Mouse (Mus musculus) megakaryocyte, embryonic 14.5 days (primary cell): ENCODE data around the gene Il1r2. TPM values are rescaled to one million over a fixed set of nuclear protein-coding genes. Genes with fewer than 3 reads are reported as not detected.
A peak's percentile ranks its signal among the peaks of the same experiment; 100 is the strongest.

ENCODE experiments used
- H3K27me3 ChIP-seq: replicated peaks from 2 replicates; pipeline ENCODE3; 2012; ENCODE audit warnings: inconsistent platforms
- H3K36me3 ChIP-seq: replicated peaks from 2 replicates; pipeline ENCODE3; 2012; ENCODE audit warnings: low read length, inconsistent platforms, mixed read lengths
- H3K4me1 ChIP-seq: 2 replicates; pipeline ENCODE4 v1.6.1; 2012; ENCODE audit warnings: inconsistent platforms
- H3K4me3 ChIP-seq: replicated peaks from 2 replicates; pipeline ENCODE3; 2012; ENCODE audit warnings: moderate library complexity, mild to moderate bottlenecking, inconsistent platforms
- H3K9me3 ChIP-seq: 2 replicates; pipeline ENCODE4 v1.6.1; 2012; ENCODE audit warnings: inconsistent platforms
- FLI1 ChIP-seq: IDR thresholded peaks from 2 replicates; pipeline ENCODE4 v1.6.1; 2012; ENCODE audit warnings: low read length, inconsistent platforms, mixed read lengths
- GATA1 ChIP-seq: IDR thresholded peaks from 3 replicates; pipeline ENCODE4 v1.6.1; 2012; ENCODE audit warnings: mixed read lengths, low read length, inconsistent platforms, borderline replicate concordance
- polyA plus RNA-seq: library from polyadenylated mRNA; stranded (reverse); fragments of >175 nt; gene quantifications from 2 replicates; pipeline ENCODE4 v1.2.3, GENCODE M21; 2012; ENCODE audit warnings: low replicate concordance; ENCODE audit not compliant: insufficient read depth

Gene Il1r2
- polyA plus RNA-seq, 1 experiment = not detected

DNA sequence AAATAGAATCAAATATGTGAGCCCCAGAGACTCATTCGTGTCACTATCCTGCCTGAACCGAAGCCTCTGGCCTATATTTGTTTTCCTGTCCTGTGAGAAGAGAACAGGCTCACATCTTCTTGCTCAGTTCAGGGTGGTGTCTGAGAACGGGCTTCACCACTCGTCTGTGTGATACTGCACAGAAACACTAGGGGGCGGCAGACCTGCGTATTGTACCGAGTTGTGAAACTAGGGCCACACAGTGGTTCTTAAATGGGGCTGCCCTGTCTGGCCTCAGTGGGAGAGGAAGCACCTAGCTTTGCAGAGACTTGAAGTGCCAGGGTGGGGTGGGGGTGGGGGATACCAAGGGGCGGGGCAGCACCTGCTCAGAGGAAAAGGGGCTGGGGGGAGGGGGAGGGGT, 42.5 kb downstream of the Il1r2 start:
- Histone ChIP-seq H3K27me3 (peaks cover 2% of the 10 kb centered on the region), H3K9me3 (no peaks in the 10 kb centered on the region), H3K4me3 (peak overlapping the region; percentile 56), H3K4me1 (peaks cover 5% of the 10 kb centered on the region), H3K36me3 (no peaks in the 10 kb centered on the region)
- no peak for TF ChIP-seq FLI1
- TF ChIP-seq GATA1 = no peak

DNA sequence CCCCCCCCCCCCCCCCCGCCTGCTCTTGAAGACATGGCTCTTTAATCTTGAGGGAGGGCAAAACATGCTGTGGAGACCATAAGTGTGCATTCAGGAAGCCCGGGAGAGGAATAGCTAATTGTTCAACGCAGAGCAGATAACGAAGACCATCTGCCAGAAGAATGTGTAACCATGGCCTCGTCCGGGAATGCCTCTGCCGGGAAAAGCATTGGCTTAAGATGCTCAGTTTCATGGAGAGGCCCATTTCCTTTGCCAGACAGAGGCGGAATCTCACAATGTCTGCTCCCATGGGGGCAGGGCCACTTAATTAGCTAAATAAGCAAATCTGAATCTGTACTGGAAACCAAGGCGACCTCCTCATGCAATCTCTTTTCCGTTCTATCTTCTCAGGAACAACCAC, 43.7 kb downstream of the Il1r2 start:
- H3K27me3 ChIP-seq = peaks cover 4% of the 10 kb centered on the region
- TF ChIP-seq GATA1 (no peak), FLI1 (no peak)
- peaks cover 5% of the 10 kb centered on the region for H3K4me1 ChIP-seq
- H3K4me3 ChIP-seq = no peak overlapping the region
- H3K36me3 ChIP-seq = no peaks in the 10 kb centered on the region
- no peaks in the 10 kb centered on the region for H3K9me3 ChIP-seq

DNA sequence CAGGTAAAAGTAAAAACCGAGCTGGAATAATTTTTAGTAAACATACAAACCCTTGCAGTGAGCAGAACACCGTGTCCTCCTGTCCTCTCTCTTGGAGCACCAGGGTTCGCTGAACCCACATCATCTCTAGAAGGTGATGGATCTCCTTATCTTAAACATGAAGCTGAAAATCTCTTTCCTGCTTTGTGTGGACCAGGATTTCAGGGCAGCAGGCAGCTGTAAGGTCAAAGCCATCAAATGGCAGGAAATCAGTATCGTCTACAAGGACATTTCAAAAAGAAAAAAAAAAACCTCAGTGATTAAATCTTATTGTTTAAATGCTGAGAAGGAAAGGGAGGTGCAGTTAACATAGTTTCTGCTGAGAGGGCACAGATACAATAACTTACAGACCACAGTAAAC, 50.4 kb downstream of the Il1r2 start:
- Histone ChIP-seq H3K27me3 (peaks cover 2% of the 10 kb centered on the region), H3K4me3 (no peak overlapping the region), H3K9me3 (no peaks in the 10 kb centered on the region), H3K36me3 (no peaks in the 10 kb centered on the region), H3K4me1 (no peaks in the 10 kb centered on the region)
- TF ChIP-seq FLI1 = no peak
- TF ChIP-seq GATA1 = no peak

DNA sequence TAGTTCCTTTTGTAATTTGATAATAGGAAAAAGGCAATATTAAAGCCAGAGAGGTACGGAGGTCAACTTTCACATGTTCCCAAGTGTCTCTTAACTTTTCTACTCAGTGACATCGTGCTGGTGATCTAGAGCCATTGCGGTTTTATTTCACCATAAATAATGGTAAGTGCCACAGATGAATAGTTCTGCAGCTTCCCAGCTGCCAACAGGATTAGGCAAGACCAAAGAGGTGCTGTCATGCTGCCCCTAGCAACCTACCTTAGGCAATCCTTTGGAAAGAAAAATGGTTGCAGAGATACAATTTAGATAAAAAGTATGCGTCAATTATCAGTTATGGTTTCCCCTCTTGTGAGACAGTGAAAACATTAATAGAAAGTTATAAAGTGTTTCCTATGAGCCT, 54.6 kb downstream of the Il1r2 start:
- no peaks in the 10 kb centered on the region for H3K9me3 ChIP-seq

DNA sequence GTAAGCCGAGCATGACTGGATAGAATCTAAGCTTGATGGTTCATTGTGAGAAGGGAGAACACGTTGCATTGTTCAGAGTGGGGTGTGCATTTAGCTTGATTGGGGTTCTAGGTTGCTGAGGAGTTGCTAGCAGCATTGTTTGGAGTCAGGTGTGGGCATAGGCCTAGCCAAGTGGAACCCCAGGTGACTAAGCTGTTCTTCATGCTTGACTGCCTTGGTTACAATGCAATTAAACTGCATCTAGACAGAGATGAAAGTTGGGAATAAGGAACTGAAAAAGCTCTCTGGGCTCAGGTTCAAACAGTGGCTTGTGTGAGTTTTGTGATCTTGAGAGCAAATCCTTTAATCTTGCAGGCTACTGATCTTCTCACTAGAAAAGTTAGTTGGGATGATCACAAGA, 55.4 kb downstream of the Il1r2 start:
- H3K27me3 ChIP-seq = no peaks in the 10 kb centered on the region
- H3K4me1 ChIP-seq = no peaks in the 10 kb centered on the region
- TF ChIP-seq FLI1 (no peak), GATA1 (no peak)
- no peaks in the 10 kb centered on the region for H3K36me3 ChIP-seq
- H3K4me3 ChIP-seq = no peak overlapping the region
- no peaks in the 10 kb centered on the region for H3K9me3 ChIP-seq

More for the DNA sequence above, 54.6 kb downstream of the Il1r2 start:
- Histone ChIP-seq H3K4me1 (no peaks in the 10 kb centered on the region), H3K36me3 (no peaks in the 10 kb centered on the region), H3K4me3 (no peak overlapping the region), H3K27me3 (no peaks in the 10 kb centered on the region)
- no peak for TF ChIP-seq GATA1
- TF ChIP-seq FLI1 = no peak

DNA sequence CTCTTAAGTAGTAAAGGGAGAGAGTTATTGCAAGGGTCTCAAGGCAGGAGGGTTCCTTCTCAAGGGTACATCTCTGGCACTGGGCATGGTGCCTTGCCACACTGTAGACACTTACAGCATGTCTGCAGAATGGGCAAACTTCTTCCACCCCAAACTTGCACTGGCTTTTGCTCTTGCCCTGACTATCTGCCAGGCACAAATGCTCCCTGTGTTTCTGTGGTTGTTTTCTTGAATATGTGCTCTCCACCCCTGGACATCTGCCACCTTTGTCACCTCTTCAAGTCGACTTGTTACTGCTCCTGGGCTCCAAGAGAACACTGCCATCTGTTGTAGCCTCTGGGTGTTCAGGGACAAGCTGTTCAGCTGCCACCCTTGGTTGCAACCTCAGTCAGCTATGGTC, 57.8 kb downstream of the Il1r2 start:
- Histone ChIP-seq H3K4me1 (no peaks in the 10 kb centered on the region), H3K4me3 (no peak overlapping the region), H3K36me3 (no peaks in the 10 kb centered on the region), H3K27me3 (no peaks in the 10 kb centered on the region), H3K9me3 (no peaks in the 10 kb centered on the region)
- TF ChIP-seq GATA1 = no peak
- TF ChIP-seq FLI1 = no peak

DNA sequence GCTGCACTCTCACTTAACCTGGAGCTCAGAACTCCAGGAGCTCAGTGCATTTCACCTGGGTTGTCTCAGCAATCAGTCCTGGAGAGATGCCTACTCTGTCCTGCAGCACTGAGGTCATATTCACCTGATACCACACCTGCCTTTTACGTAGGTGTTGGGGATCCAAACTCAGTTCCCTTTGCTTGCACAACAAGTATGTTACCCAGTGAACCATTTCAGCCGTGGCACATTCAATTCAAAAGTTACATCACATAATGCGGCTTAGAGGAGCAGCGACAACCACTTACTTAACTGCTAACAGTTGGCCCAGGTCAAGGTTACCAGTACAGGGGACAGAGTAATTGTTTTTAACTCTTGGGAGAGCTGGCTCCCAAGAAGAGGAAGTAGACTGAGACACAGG, 58.8 kb downstream of the Il1r2 start:
- Histone ChIP-seq H3K4me3 (no peak overlapping the region), H3K4me1 (no peaks in the 10 kb centered on the region), H3K36me3 (no peaks in the 10 kb centered on the region), H3K27me3 (no peaks in the 10 kb centered on the region), H3K9me3 (no peaks in the 10 kb centered on the region)
- no peak for TF ChIP-seq GATA1
- no peak for TF ChIP-seq FLI1

DNA sequence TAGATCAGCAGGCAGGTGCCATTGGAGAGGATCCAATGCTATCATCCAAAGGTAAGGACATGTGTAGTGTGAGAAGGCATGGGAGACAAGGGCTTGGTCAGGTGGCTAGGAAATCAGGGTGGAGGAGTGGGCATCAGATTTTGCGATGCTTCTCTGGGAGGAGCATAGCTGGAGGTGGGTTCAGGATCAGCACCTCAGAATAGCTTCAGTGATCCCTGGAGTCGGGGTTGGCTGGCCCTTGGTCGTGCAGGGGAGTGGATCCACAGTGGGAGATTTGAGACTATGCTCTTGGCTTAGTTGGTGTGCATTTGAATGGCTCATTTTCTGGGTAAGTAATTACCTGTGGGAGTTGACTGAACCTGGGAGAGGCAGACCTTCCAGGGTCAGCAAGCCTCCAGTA, 59.7 kb downstream of the Il1r2 start:
- Histone ChIP-seq H3K9me3 (no peaks in the 10 kb centered on the region), H3K27me3 (no peaks in the 10 kb centered on the region), H3K36me3 (no peaks in the 10 kb centered on the region), H3K4me3 (no peak overlapping the region), H3K4me1 (no peaks in the 10 kb centered on the region)
- TF ChIP-seq FLI1 (no peak), GATA1 (no peak)

DNA sequence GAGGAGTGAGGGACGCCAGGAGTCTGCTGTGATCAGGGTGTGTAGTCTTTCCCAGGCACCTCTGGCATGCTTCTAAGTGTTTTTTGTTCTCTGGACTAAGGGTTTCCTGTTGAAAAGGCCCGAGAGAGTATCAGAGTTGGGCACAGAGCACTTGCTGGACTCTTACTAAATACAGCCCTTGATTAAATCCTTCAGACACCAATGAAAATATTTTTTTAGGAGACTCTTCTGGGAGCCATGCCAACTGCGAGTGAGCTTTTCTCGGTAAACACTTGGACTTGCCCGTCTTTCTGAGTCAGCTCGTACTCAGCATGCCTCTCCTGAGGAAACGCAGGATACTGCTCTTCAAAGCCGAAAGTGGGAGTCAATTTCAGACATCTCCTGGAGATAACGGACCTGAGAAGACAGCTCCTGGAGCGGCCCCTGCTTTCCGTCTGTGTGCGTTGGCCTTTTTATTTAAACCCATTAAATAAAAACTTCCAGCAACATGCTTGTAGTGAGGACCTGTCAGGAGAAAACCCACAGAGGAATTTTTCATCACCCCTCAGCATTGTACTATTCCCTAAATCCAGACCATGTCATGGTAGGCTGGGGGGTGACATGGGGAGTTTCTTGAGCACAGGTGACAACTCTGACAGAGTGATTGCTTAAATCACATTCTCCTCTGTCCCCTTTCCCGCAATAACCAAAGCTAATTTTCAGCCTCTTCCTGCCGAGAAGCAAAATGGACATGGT, 66.1 kb downstream of the Il1r2 start:
- Histone ChIP-seq H3K4me1 (no peaks in the 10 kb centered on the region), H3K36me3 (no peaks in the 10 kb centered on the region), H3K27me3 (no peaks in the 10 kb centered on the region), H3K4me3 (no peak overlapping the region), H3K9me3 (no peaks in the 10 kb centered on the region)
- TF ChIP-seq FLI1 (no peak), GATA1 (no peak)

DNA sequence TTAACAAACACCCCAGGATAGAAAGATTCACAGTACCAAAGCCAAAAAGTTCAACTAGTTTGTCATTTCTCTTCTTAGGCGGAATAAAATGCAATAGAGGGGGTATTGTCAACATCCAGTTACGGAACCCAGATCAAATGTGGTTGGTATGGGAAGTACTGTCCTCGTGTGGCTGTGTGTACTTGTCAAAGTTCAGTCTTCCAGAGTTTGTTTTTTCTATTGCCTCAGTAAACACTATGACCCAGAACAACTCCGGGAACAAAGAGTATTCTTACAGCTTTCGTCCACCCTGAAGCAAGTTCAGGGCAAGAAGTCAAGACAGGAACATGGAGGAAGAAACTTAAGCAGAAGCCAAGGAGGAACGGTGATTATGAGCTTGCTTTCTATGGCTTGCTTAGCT, 82.2 kb downstream of the Il1r2 start:
- TF ChIP-seq FLI1 (no peak), GATA1 (no peak)
- Histone ChIP-seq H3K4me1 (peaks cover 3% of the 10 kb centered on the region; the same call in 1 of the 2 replicates), H3K9me3 (no peaks in the 10 kb centered on the region)

More for the DNA sequence above, 82.2 kb downstream of the Il1r2 start:
- H3K36me3 ChIP-seq = no peaks in the 10 kb centered on the region
- H3K4me3 ChIP-seq = no peak overlapping the region
- no peaks in the 10 kb centered on the region for H3K27me3 ChIP-seq
